Mouse (Mus musculus) thymus, postnatal 4 days (tissue): Measurements from ENCODE around the gene Map2k5.

ENCODE experiments used
- DNase-seq: peaks from one replicate; pipeline ENCODE4 v3.0.0; 2021

Map2k5 gene

GRCm38 (mm10) chr9:63377270-63378142 lies at the start of gene Map2k5:
Gene Map2k5, minus strand, starts transcription at chr9:63377902.
- DNase-seq: peak; percentile 95

GRCm38 (mm10) chr9:63421096-63421736 lies 43.5 kb upstream of the Map2k5 start:
- no peak for DNase-seq

DNA sequence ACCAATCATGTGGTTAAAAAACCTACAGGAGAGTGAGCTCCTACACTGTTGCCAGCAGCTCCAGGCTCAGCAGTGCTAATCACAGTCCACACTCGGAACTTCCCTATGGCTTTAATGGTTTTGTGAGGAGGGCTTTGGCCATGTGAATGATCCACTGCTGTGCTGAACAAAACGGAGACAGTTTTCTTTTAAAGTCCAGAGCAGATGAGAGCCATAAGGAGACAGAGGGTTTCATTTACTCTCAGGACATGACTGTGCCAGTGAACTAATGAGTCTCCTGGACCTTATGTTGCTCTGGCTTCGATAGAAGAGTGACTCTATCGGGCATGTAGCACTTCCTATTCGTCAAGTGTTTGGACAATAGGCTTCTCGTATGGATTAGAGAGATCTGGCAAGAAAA lies 42.7 kb upstream of the Map2k5 start:
- DNase-seq: no peak

DNA sequence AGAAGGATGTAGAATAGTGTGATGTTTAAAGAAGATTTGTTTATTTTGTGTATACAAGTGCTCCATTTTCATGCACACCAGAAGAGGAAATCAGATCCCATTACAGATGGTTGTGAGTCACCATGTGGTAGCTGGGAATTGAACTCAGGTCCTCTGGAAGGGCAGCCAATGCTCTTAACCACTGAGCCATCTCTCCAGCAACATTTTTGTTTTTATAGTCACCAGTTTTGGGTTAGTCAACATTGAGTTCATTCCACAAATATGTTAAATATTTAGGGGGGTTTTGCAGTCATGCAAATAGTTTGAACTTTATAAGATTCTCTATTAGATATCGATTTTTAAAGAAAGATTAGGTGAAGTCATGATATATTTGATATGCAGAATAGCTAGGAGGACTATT lies 22.5 kb upstream of the Map2k5 start:
- DNase-seq: no peak

DNA sequence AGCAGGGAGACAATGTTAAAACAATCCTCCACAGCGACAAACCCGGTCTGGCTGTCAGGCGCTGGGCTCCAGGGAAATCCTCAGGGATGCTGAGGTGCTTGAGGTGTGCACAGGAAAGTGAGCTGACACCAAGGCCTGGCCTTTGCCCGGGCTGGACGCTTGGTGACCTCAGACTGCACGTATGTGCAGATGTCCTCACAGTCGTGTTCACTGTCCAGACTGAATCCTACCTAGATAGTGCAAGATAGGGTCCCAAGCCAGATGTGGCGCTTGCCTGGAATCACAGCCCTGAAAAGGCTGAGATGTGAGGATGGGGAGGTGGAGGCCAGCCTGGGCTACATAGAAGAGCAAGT lies 21.7 kb upstream of the Map2k5 start:
- no peak for DNase-seq

GRCm38 (mm10) chr9:63398611-63399462 lies 21.1 kb upstream of the Map2k5 start, which contains the start of gene 2300009A05Rik:
Gene 2300009A05Rik, minus strand, starts transcription at chr9:63399246.
- peak; percentile 98 for DNase-seq

DNA sequence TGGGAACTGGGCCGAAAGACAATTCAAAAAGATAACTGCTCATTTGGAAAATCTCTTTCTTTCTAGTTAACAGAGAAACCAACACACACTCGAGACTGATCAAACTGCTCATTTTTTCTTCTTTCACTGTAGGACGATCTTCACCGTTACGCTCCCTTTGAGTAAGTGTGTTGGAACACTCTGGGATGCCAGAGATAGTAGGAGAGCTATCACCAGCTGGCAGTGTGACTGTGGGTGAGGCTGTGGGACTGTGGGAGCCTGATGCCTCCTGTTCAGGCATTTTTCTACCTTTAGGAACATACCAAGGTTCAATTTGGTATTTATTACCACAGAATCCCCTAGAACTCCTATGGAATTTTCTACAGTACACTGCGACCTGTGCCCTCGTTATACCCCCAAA lies 17.9 kb upstream of the Map2k5 start:
- no peak for DNase-seq

DNA sequence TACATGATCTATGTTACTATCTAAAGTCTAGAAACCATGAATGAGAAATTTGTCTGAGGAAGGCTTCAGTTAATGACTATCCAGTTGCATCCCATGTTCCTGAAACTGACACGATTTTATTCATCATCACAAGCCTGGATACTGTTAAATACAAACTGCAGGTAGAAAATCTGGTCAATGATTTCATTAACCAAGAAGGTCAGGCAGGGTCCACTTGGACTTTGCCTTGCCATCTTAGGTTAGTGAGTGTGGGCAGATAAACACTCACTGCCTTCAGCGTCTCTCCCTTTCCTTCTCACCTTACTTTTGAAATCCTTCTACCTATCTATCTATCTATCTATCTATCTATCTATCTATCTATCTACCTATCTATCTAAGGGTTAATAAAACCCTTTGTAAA lies 13.6 kb upstream of the Map2k5 start:
- DNase-seq: no peak

DNA sequence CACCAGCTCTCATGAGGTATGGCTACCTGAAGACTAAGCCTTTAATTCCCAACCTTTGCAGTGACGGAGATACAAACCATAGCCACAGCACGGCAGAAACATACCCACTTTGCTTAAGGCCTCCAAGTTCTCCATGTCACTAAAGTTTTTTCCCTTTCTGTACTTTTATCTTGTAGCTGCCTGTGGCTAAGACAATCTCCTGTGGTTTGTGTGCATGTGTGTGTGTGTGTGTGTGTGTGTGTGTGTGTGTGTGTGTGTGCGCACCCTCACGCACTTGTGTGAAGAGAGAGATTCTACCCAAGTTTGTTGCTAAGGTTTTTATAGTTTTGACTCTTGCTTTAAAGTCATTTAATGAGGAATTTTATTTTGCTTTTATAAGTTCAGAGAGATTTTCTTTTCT lies 5.1 kb upstream of the Map2k5 start:
- no peak for DNase-seq

DNA sequence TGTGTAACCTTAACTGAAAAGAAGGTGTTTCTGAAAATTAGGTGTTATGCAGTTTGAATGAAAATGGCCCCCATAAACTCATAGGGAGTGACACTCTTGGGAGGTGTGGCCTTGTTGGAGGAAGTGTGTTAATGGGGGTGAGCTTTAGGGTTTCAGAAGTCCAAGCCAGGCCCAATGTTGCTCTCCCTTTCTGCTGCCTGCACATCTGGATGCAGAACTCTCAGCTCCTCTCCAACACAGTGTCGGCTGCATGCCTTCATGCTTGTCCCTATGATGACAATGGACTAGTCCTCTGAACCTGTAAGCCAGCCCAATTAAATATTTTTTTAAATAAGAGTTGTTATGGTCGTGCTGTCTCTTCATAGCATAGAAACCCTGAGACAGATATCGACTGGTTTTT lies 2.6 kb upstream of the Map2k5 start:
- DNase-seq: no peak

DNA sequence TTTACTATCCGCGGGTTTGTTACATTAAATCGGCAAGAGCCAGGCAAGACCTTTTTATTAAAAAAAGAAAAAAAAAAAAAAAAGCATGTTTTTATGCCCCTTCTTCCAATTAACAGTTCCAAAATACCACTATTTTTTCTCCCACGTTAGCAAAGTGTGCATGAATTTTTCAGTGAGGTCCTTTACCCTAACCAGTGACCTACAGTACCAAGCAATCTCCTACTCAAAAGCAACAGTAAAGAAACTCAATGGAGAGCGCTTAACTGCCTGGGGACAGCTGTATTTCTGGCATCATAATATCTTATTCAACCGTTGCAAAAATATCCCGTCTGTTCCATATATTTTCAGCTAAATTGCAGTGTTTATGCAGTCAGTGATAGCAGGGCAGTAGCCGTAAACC lies 472 bp upstream of the Map2k5 start:
- no peak for DNase-seq

DNA sequence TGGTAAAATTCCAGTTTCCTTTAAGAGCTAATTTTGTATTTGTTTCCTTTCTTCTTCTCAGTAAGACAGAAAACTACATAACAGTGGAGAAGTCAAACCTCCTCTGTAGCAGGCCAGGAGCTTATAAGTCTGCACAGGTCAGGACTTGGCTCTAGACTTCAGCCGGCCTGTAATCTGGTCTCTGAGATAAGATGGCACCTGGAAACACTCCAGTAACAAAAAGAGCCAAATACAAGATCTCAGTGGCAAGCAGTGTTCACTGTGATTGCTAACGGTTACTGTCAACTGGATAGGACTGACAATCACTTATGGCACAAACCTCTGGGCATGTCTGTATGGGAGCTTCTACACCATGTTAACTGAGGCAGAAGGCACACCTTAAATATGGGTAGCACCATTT lies 4.4 kb downstream of the Map2k5 start:
- no peak for DNase-seq

- no peak for DNase-seq
Measured at GRCm38 (mm10) chr9:63372541-63372940, 5.2 kb downstream of the Map2k5 start.

GRCm38 (mm10) chr9:63360410-63360809 lies 17.3 kb downstream of the Map2k5 start:
- no peak for DNase-seq

GRCm38 (mm10) chr9:63359016-63359415 lies 18.7 kb downstream of the Map2k5 start:
- no peak for DNase-seq

- DNase-seq: no peak
Measured at GRCm38 (mm10) chr9:63356721-63357120, 21.0 kb downstream of the Map2k5 start.

GRCm38 (mm10) chr9:63356278-63356677 lies 21.4 kb downstream of the Map2k5 start:
- no peak for DNase-seq

- no peak for DNase-seq
Measured at GRCm38 (mm10) chr9:63354168-63354567, 23.5 kb downstream of the Map2k5 start.

- no peak for DNase-seq
Measured at GRCm38 (mm10) chr9:63350030-63350429, 27.7 kb downstream of the Map2k5 start.

DNA sequence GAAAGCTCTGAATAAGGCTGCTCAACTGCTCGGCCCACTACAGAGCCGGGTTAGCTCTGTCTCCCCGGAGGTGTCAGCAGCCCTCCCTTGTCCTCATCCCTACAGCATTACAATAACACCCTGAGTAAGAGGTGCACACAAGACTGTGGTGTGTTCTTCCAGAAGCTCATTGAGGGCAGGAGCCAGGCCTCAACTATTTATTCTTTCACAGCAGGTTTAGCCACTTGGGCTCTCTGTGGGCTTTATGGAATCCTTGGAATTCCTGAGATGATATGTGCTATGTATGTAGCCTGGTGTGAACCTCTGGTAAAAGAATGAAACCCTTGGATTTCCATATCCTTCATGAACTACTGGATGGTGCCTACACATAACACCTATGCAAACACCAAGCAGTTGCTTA lies 28.5 kb downstream of the Map2k5 start:
- no peak for DNase-seq

- no peak for DNase-seq
Measured at GRCm38 (mm10) chr9:63348146-63348545, 29.6 kb downstream of the Map2k5 start.

GRCm38 (mm10) chr9:63346029-63346428 lies 31.7 kb downstream of the Map2k5 start:
- no peak for DNase-seq

DNA sequence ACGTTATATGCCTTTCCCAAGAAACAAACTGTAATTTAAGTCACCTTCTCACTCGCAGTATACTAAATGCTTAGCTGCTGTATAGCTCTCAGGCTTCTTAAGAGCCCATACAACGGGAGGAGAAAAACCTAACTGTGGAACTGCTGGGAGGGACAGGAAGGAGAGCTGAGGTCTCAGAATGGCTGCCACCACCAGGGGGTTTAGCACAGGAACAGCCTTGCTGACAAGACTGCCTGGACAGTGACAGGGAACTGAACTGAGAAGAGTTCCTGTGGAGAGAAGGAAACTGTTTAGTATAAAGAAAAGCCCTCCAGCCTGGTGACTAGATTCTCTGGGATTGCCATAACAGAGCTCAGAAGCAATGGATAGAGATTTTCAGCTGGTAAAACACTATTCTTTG lies 35.9 kb downstream of the Map2k5 start:
- peak; percentile 68 for DNase-seq

GRCm38 (mm10) chr9:63339256-63339655 lies 38.4 kb downstream of the Map2k5 start:
- no peak for DNase-seq
